Mouse (Mus musculus) megakaryocyte, embryonic 14.5 days (primary cell): ENCODE data around the gene Camkmt.

Experiments used
- FLI1 ChIP-seq: IDR thresholded peaks from 2 replicates; pipeline ENCODE4 v1.6.1; 2012; ENCODE audit warnings: low read length, inconsistent platforms, mixed read lengths
- GATA1 ChIP-seq: IDR thresholded peaks from 3 replicates; pipeline ENCODE4 v1.6.1; 2012; ENCODE audit warnings: mixed read lengths, low read length, inconsistent platforms, borderline replicate concordance

DNA sequence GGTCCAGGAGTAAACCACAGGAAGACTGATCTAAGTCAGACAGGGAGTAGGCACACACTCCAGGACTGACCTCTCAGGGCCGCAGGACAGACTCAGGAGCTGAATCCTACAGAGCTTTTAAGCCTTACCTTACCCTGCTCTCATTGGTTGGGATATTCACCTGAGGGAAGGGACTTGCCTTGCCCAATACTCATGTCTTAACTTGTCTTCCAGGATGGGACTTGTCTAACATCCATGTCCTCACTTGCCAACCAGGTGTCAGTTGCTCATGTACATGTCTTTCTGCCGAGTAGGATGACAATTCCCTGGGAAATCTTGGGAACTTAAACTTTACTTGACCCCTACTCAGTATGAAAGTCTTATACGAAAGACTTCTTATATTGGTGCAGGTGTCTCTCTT, 9.9 kb downstream of the Camkmt start:
- TF ChIP-seq GATA1, result no peak
- no peak for TF ChIP-seq FLI1
